Mouse (Mus musculus): ENCODE results near the gene Rfx4.

DNA sequence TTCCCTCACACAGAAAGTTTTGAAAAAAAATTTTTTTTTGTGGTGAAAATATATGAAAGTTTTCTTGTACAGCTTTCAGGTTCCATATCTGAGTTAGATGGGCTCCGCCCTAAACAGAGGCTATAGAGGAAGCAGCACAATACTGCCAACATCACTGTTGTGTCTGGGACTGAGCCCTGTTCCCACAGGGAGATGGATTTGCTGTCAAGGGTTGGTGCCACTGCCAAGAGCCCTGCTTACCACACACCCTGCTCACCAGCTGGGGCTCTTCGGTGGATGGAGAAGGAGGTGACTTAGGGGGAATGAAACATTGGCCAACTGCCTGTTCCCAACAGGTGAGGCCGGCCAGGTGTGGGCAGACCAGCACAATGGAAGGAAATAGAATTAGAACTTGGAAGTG is 35.3 kb downstream of the Rfx4 start:
- no peak for TF ChIP-seq CTCF (IDR thresholded peaks at IDR 0.05)
- no peak for TF ChIP-seq POLR2A (IDR thresholded peaks at IDR 0.05; ENCODE audit: insufficient read depth, low read depth, low read length)

All from heart, adult 2 months (tissue).